Mouse (Mus musculus): ENCODE measurements around the gene Eci2. TPM values are rescaled to one million over a fixed set of nuclear protein-coding genes. Genes with fewer than 3 reads are reported as not detected.
A peak's percentile ranks its signal among the peaks of the same experiment; 100 is the strongest.

Gene Eci2
- total and polyA plus RNA-seq, 3 experiments = 83.3 to 116 (median 86.0) TPM

DNA sequence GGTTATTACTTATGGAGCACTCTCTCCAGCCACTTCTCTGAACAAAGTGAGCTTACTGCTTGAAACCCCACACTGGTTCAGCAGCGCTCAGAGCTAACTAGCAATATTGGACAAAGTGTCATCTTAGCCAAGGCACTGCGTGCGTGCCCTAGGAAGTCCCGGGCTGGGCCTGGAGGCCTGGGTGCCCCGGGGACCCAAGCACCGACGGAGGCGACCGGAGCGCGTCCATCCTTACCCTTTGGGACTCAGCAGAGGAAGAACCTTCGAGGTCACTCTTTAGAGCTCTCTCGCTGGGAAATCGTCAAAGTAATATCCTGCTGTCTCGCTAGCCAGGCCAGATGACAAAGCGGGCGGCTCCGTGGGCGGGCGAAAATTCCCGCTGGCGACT, 33.3 kb downstream of the Eci2 start:
- Histone ChIP-seq H3K9ac (ENCODE audit: insufficient read depth, low read depth) (peak overlapping the region; percentile 92), H3K36me3 (replicated peaks in 1 of 2; ENCODE audit: control insufficient read depth in 1 of 2, insufficient read depth in 1 of 2, low read length in 1 of 2) (peaks cover 10 to 18% of the 10 kb centered on the region in 2 experiments), H3K27ac (ENCODE audit: insufficient read depth, low read depth) (peak overlapping the region; percentile 37; the same call in 1 of the 2 replicates), H3K4me1 (ENCODE audit: control insufficient read depth in 1 of 2, insufficient read depth in 2 of 2) (peaks cover 7 to 34% of the 10 kb centered on the region in 2 experiments; a peak in 3 of 4 replicates), H3K79me2 (replicated peaks; ENCODE audit: control insufficient read depth, extremely low read depth, insufficient read depth, poor library complexity, severe bottlenecking) (0 out of 2 replicates have a peak, but pooled peaks cover 5% of the 10 kb centered on the region), H3K27me3 (replicated peaks) (no peaks in the 10 kb centered on the region), H3K9me3 (replicated peaks; ENCODE audit: low read length) (no peaks in the 10 kb centered on the region), H3K4me2 (ENCODE audit: insufficient read depth, low read depth, poor library complexity, severe bottlenecking) (peak overlapping the region; percentile 96), H3K4me3 (replicated peaks in 1 of 3; ENCODE audit: low read depth in 2 of 3, low read length in 2 of 3, poor library complexity in 1 of 3) (peak overlapping the region; percentile 73 to 78 (median 78))
- in situ Hi-C loops (cut with MboI; ENCODE audit: low pct_ligation_motif_present, low pct_unique_long_range_greater_than_20kb, low sequenced_read_pairs) = no loop called here
- no peak for TF ChIP-seq UBTF (IDR thresholded peaks at IDR 0.05; ENCODE audit: low read depth, low read length)
- 0 out of 2 replicates have a peak, but pooled peaks have one; percentile 7 for TF ChIP-seq NRF1 (IDR thresholded peaks at IDR 0.05; ENCODE audit: low read depth, low read length)
- dilution Hi-C loops (cut with MboI; ENCODE audit: extremely low pct_ligation_motif_present, extremely low pct_unique_long_range_greater_than_20kb, low sequenced_read_pairs) = no loop called here
- DNase-seq (ENCODE audit: extremely low read depth) = peak; percentile 31

DNA sequence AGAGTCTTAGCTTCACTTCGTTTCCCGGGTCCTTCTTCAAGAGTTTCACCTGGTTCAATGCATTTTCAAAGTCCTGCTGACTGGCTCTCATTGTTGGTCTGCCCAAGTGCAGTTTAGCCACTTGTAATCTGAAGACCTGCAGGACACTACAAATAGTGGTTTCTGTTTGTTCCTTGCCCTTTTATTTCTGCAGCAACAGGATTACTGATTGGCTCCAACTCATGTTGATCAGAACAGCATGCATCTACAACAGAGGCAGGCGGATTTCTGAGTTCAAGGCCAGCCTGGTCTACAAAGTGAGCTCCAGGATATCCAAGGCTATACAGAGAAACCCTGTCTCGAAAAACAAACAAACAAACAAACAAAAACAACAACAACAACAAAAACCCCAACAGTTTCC, 33.8 kb downstream of the Eci2 start:
- peak overlapping the region; percentile 92 for H3K9ac ChIP-seq (ENCODE audit: insufficient read depth, low read depth)
- TF ChIP-seq HCFC1 (IDR thresholded peaks at IDR 0.05; ENCODE audit: low read depth, low read length) = no peak
- TF ChIP-seq JUN (IDR thresholded peaks at IDR 0.05; ENCODE audit: insufficient read depth, low read depth, low read length) = no peak
- no peak for TF ChIP-seq KAT2A (IDR thresholded peaks at IDR 0.05; ENCODE audit: insufficient replicate concordance, low read length)
- TF ChIP-seq SMC3 (IDR thresholded peaks at IDR 0.05; ENCODE audit: low read depth, low read length) = no peak
- TF ChIP-seq POLR2AphosphoS2 (IDR thresholded peaks at IDR 0.05; ENCODE audit: low read depth, low read length) = no peak
- no peak for TF ChIP-seq MAFK (IDR thresholded peaks at IDR 0.05; ENCODE audit: insufficient replicate concordance, low read length)
- no peak for TF ChIP-seq TCF12 (IDR thresholded peaks at IDR 0.05; ENCODE audit: low read depth, low read length)
- TF ChIP-seq USF1 (IDR thresholded peaks at IDR 0.05; ENCODE audit: low read depth, low read length) = no peak
- TF ChIP-seq ZKSCAN1 (IDR thresholded peaks at IDR 0.05; ENCODE audit: borderline replicate concordance, low read depth, low read length) = no peak
- TF ChIP-seq ELF1 (IDR thresholded peaks at IDR 0.05; ENCODE audit: low read depth, low read length) = no peak
- TF ChIP-seq CHD1 (IDR thresholded peaks at IDR 0.05; ENCODE audit: low read depth, low read length) = no peak
- no peak for TF ChIP-seq NRF1 (IDR thresholded peaks at IDR 0.05; ENCODE audit: low read depth, low read length)
- no peak for TF ChIP-seq JUND (conservative IDR thresholded peaks at IDR 0.05; ENCODE audit: low read depth, low read length)
- TF ChIP-seq PAX5 (IDR thresholded peaks at IDR 0.05; ENCODE audit: low read length) = no peak
- TF ChIP-seq ZMIZ1 (IDR thresholded peaks at IDR 0.05; ENCODE audit: low read depth, low read length) = no peak
- TF ChIP-seq MAX (IDR thresholded peaks at IDR 0.05; ENCODE audit: low read length) = no peak
- TF ChIP-seq RCOR1 (conservative IDR thresholded peaks at IDR 0.05; ENCODE audit: low read depth, low read length) = no peak
- no peak for TF ChIP-seq CTCF (conservative IDR thresholded peaks at IDR 0.05 in 1 of 2, IDR thresholded peaks at IDR 0.05 in 1 of 2; ENCODE audit: low read depth in 2 of 2, low read length in 2 of 2)
- no peaks in the 10 kb centered on the region for H3K27me3 ChIP-seq (replicated peaks)
- peaks cover 15 to 23% of the 10 kb centered on the region in 2 experiments for H3K36me3 ChIP-seq (replicated peaks in 1 of 2; ENCODE audit: control insufficient read depth in 1 of 2, insufficient read depth in 1 of 2, low read length in 1 of 2)
- 0 out of 2 replicates have a peak, but pooled peaks cover 5% of the 10 kb centered on the region for H3K79me2 ChIP-seq (replicated peaks; ENCODE audit: control insufficient read depth, extremely low read depth, insufficient read depth, poor library complexity, severe bottlenecking)
- in situ Hi-C loops (cut with MboI; ENCODE audit: low pct_ligation_motif_present, low pct_unique_long_range_greater_than_20kb, low sequenced_read_pairs) = no loop called here
- peaks cover 7 to 34% of the 10 kb centered on the region in 2 experiments; a peak in 3 of 4 replicates for H3K4me1 ChIP-seq (ENCODE audit: control insufficient read depth in 1 of 2, insufficient read depth in 2 of 2)
- H3K27ac ChIP-seq (ENCODE audit: insufficient read depth, low read depth) = no peak overlapping the region
- dilution Hi-C loops (cut with MboI; ENCODE audit: extremely low pct_ligation_motif_present, extremely low pct_unique_long_range_greater_than_20kb, low sequenced_read_pairs) = no loop called here
- peak overlapping the region; percentile 96 for H3K4me2 ChIP-seq (ENCODE audit: insufficient read depth, low read depth, poor library complexity, severe bottlenecking)
- peak overlapping the region; percentile 73 to 78 (median 78) for H3K4me3 ChIP-seq (replicated peaks in 1 of 3; ENCODE audit: low read depth in 2 of 3, low read length in 2 of 3, poor library complexity in 1 of 3)
- no peak for DNase-seq (ENCODE audit: extremely low read depth)
- H3K9me3 ChIP-seq (replicated peaks; ENCODE audit: low read length) = no peaks in the 10 kb centered on the region

Measured in CH12.LX (cell line).